Mouse (Mus musculus) lung, adult 18-20 months (tissue): ENCODE measurements around the gene Adgrf1.
A peak's percentile ranks its signal among the peaks of the same experiment; 100 is the strongest.

Experiments
- DNase-seq, 2 experiments: peaks; one replicate each; pipeline ENCODE4 v3.0.0; 2022; ENCODE audit warnings: mixed read lengths in 2 of 2

Adgrf1 gene

GRCm38 (mm10) chr17:43270161-43270560, at the start of gene Adgrf1:
Gene Adgrf1 (plus strand): TSS chr17:43270329.
- DNase-seq = no peak

GRCm38 (mm10) chr17:43226101-43226500, 44.0 kb upstream of the Adgrf1 start:
- DNase-seq = no peak

GRCm38 (mm10) chr17:43229621-43230513, 40.3 kb upstream of the Adgrf1 start:
- peak; percentile 50 to 75 for DNase-seq

- DNase-seq = no peak
These were observed 39.3 kb upstream of the Adgrf1 start for GRCm38 (mm10) chr17:43230821-43231220.

- DNase-seq = no peak
These were observed 37.4 kb upstream of the Adgrf1 start for GRCm38 (mm10) chr17:43232769-43233168.

GRCm38 (mm10) chr17:43236656-43237250, 33.4 kb upstream of the Adgrf1 start:
- no peak for DNase-seq

- DNase-seq = no peak
These were observed 31.1 kb upstream of the Adgrf1 start for GRCm38 (mm10) chr17:43239035-43239434.

GRCm38 (mm10) chr17:43241134-43241533, 29.0 kb upstream of the Adgrf1 start:
- DNase-seq = peak; percentile 45 to 53

GRCm38 (mm10) chr17:43242609-43243008, 27.5 kb upstream of the Adgrf1 start:
- DNase-seq = no peak

GRCm38 (mm10) chr17:43245364-43245763, 24.8 kb upstream of the Adgrf1 start:
- DNase-seq = no peak

GRCm38 (mm10) chr17:43247245-43247644, 22.9 kb upstream of the Adgrf1 start:
- no peak for DNase-seq

- no peak for DNase-seq
These were observed 20.5 kb upstream of the Adgrf1 start for GRCm38 (mm10) chr17:43249645-43250044.

- no peak for DNase-seq
These were observed 18.6 kb upstream of the Adgrf1 start for GRCm38 (mm10) chr17:43251249-43252125.

- no peak for DNase-seq
These were observed 17.3 kb upstream of the Adgrf1 start for GRCm38 (mm10) chr17:43252846-43253245.

GRCm38 (mm10) chr17:43254261-43254660, 15.9 kb upstream of the Adgrf1 start:
- DNase-seq = no peak

- DNase-seq = no peak
These were observed 13.5 kb upstream of the Adgrf1 start for GRCm38 (mm10) chr17:43256536-43257135.

GRCm38 (mm10) chr17:43257699-43258098, 12.4 kb upstream of the Adgrf1 start:
- no peak for DNase-seq

GRCm38 (mm10) chr17:43261937-43262336, 8.2 kb upstream of the Adgrf1 start:
- no peak for DNase-seq

- no peak for DNase-seq
These were observed 5.4 kb upstream of the Adgrf1 start for GRCm38 (mm10) chr17:43264739-43265138.

GRCm38 (mm10) chr17:43265178-43265837, 4.8 kb upstream of the Adgrf1 start:
- peak; percentile 61 to 77 for DNase-seq

- DNase-seq = no peak
These were observed 4.2 kb upstream of the Adgrf1 start for GRCm38 (mm10) chr17:43265944-43266343.

- no peak for DNase-seq
These were observed 3.5 kb upstream of the Adgrf1 start for GRCm38 (mm10) chr17:43266636-43267035.
